Mouse (Mus musculus): Measurements from ENCODE around the gene Sox10. TPM values are rescaled to one million over a fixed set of nuclear protein-coding genes. Genes with fewer than 3 reads are reported as not detected.
A peak's percentile ranks its signal among the peaks of the same experiment; 100 is the strongest.

The Sox10 gene
- polyA plus RNA-seq, 1 experiment from 2014 or later: 2.0 TPM

DNA sequence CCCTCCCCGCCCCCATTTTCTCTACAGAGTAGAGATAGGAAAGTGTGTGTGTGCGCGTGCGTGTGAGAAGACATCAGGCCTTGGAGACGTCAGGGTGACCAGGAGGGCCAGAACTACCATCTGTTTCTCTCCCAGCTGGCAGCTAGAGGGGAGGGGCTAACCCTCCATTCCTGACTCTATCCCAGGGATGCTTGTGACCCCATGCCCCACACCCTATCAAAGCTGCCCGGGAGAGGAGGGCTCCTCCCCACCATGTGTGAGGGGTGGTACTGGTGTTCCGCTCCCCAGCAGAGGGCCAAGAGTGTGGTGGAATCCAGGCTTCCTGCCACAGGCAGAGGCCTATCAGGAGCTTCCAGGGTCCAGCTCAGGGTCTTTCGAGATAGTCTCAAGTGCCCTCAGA is 1.7 kb upstream of the Sox10 start:
- no peak overlapping the region for H3K27ac ChIP-seq (ENCODE audit: low read length)
- H3K4me2 ChIP-seq (ENCODE audit: low read length): no peak overlapping the region
- WGBS: 60% methylated on average over 8 of the region's 8 CpGs
- H3K27me3 ChIP-seq (replicated peaks; ENCODE audit: control insufficient read depth, insufficient read depth, low read length): peaks cover 31% of the 10 kb centered on the region
- no peak overlapping the region for H3K4me3 ChIP-seq (replicated peaks; ENCODE audit: low read length)
- ATAC-seq: no peak
- no peak overlapping the region for H3K9ac ChIP-seq (replicated peaks; ENCODE audit: low read depth, low read length)
- no peaks in the 10 kb centered on the region for H3K36me3 ChIP-seq (ENCODE audit: control insufficient read depth, insufficient read depth)
- H3K9me3 ChIP-seq (ENCODE audit: control insufficient read depth, low read length): no peaks in the 10 kb centered on the region
- H3K4me1 ChIP-seq (replicated peaks; ENCODE audit: control insufficient read depth, insufficient read depth, low read length): peaks cover 4% of the 10 kb centered on the region; the same call in 1 of the 2 replicates

- 11% methylated on average over 11 of the region's 15 CpGs for WGBS
- Histone ChIP-seq H3K36me3 (ENCODE audit: control insufficient read depth, insufficient read depth) (no peaks in the 10 kb centered on the region), H3K27ac (ENCODE audit: low read length) (no peak overlapping the region), H3K4me1 (replicated peaks; ENCODE audit: control insufficient read depth, insufficient read depth, low read length) (peaks cover 4% of the 10 kb centered on the region; the same call in 1 of the 2 replicates), H3K9me3 (ENCODE audit: control insufficient read depth, low read length) (no peaks in the 10 kb centered on the region), H3K27me3 (replicated peaks; ENCODE audit: control insufficient read depth, insufficient read depth, low read length) (peaks cover 32% of the 10 kb centered on the region), H3K4me2 (ENCODE audit: low read length) (no peak overlapping the region), H3K9ac (replicated peaks; ENCODE audit: low read depth, low read length) (no peak overlapping the region), H3K4me3 (replicated peaks; ENCODE audit: low read length) (no peak overlapping the region)
- ATAC-seq: no peak
Measured at GRCm38 (mm10) chr15:79164251-79164650, 789 bp downstream of the Sox10 start.

DNA sequence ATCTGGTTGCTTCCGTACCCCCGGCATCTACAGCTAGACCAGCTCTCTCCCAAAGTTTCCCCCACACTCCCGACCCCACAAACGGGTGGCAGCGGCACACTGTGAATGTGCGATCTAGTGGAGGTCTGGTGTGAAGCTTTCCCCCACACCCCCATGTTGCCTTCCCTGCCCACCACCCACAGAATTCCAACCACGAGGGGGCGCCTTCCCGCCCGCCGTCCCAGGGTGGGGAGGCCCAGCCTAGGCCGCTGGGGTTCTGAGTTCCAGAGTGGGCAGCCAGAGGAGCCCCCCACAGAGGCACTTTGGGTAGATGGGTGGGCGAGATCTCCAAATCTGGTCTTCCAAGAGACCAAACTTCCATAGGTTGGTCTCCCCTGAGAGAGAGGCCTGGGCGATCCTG is 2.2 kb downstream of the Sox10 start:
- Histone ChIP-seq H3K27me3 (replicated peaks; ENCODE audit: control insufficient read depth, insufficient read depth, low read length) (peaks cover 32% of the 10 kb centered on the region), H3K4me3 (replicated peaks; ENCODE audit: low read length) (no peak overlapping the region), H3K4me1 (replicated peaks; ENCODE audit: control insufficient read depth, insufficient read depth, low read length) (peaks cover 4% of the 10 kb centered on the region; the same call in 1 of the 2 replicates), H3K27ac (ENCODE audit: low read length) (no peak overlapping the region), H3K9me3 (ENCODE audit: control insufficient read depth, low read length) (no peaks in the 10 kb centered on the region), H3K9ac (replicated peaks; ENCODE audit: low read depth, low read length) (no peak overlapping the region), H3K36me3 (ENCODE audit: control insufficient read depth, insufficient read depth) (no peaks in the 10 kb centered on the region), H3K4me2 (ENCODE audit: low read length) (no peak overlapping the region)
- no peak for ATAC-seq
- 46% methylated on average over 14 of the region's 14 CpGs for WGBS

GRCm38 (mm10) chr15:79162301-79162700 is 2.7 kb downstream of the Sox10 start:
- H3K36me3 ChIP-seq (ENCODE audit: control insufficient read depth, insufficient read depth): no peaks in the 10 kb centered on the region
- H3K9me3 ChIP-seq (ENCODE audit: control insufficient read depth, low read length): no peaks in the 10 kb centered on the region
- no peak for ATAC-seq
- 79% methylated on average over 7 of the region's 7 CpGs for WGBS
- H3K4me2 ChIP-seq (ENCODE audit: low read length): no peak overlapping the region
- no peak overlapping the region for H3K27ac ChIP-seq (ENCODE audit: low read length)
- no peak overlapping the region for H3K4me3 ChIP-seq (replicated peaks; ENCODE audit: low read length)
- no peak overlapping the region for H3K9ac ChIP-seq (replicated peaks; ENCODE audit: low read depth, low read length)
- H3K4me1 ChIP-seq (replicated peaks; ENCODE audit: control insufficient read depth, insufficient read depth, low read length): peaks cover 4% of the 10 kb centered on the region; the same call in 1 of the 2 replicates
- peaks cover 32% of the 10 kb centered on the region for H3K27me3 ChIP-seq (replicated peaks; ENCODE audit: control insufficient read depth, insufficient read depth, low read length)

GRCm38 (mm10) chr15:79155572-79155971 is 9.5 kb downstream of the Sox10 start:
- 41% methylated on average over 3 of the region's 3 CpGs for WGBS
- H3K9ac ChIP-seq (replicated peaks; ENCODE audit: low read depth, low read length): no peak overlapping the region

DNA sequence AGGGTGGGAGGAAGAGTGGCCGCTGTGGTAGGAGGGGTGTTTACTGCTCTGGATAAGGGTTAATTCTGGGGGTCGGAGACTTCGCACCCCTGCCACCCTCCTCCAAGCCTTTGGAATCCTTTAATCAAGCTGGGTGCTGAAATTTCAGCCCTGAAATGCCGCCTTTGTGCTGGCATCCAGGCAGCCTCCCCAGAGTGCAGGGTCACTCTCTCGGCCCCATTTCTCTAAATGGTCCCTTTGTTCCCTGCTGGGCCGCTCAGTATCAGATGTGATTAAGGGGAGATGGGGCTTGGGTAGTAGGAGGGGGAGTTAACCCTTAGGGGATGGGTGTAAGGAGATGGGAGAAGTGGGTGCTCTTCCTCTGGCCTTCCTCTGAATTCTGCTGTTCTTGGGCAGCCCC is 12.3 kb downstream of the Sox10 start:
- no peak for ATAC-seq
- WGBS: 31% methylated on average over 6 of the region's 6 CpGs
- Histone ChIP-seq H3K4me2 (ENCODE audit: low read length) (no peak overlapping the region), H3K9me3 (ENCODE audit: control insufficient read depth, low read length) (no peaks in the 10 kb centered on the region), H3K27ac (ENCODE audit: low read length) (no peak overlapping the region), H3K27me3 (replicated peaks; ENCODE audit: control insufficient read depth, insufficient read depth, low read length) (no peaks in the 10 kb centered on the region), H3K9ac (replicated peaks; ENCODE audit: low read depth, low read length) (no peak overlapping the region), H3K4me3 (replicated peaks; ENCODE audit: low read length) (no peak overlapping the region), H3K4me1 (replicated peaks; ENCODE audit: control insufficient read depth, insufficient read depth, low read length) (0 out of 2 replicates have a peak, but pooled peaks cover 4% of the 10 kb centered on the region), H3K36me3 (ENCODE audit: control insufficient read depth, insufficient read depth) (no peaks in the 10 kb centered on the region; the same call in 1 of the 2 replicates)

More at GRCm38 (mm10) chr15:79155572-79155971, 9.5 kb downstream of the Sox10 start:
- H3K36me3 ChIP-seq (ENCODE audit: control insufficient read depth, insufficient read depth): no peaks in the 10 kb centered on the region
- H3K27ac ChIP-seq (ENCODE audit: low read length): no peak overlapping the region
- no peak for ATAC-seq
- no peaks in the 10 kb centered on the region for H3K9me3 ChIP-seq (ENCODE audit: control insufficient read depth, low read length)
- no peak overlapping the region for H3K4me3 ChIP-seq (replicated peaks; ENCODE audit: low read length)
- H3K27me3 ChIP-seq (replicated peaks; ENCODE audit: control insufficient read depth, insufficient read depth, low read length): no peaks in the 10 kb centered on the region; the same call in 1 of the 2 replicates
- no peak overlapping the region for H3K4me2 ChIP-seq (ENCODE audit: low read length)
- 0 out of 2 replicates have a peak, but pooled peaks cover 4% of the 10 kb centered on the region for H3K4me1 ChIP-seq (replicated peaks; ENCODE audit: control insufficient read depth, insufficient read depth, low read length)

DNA sequence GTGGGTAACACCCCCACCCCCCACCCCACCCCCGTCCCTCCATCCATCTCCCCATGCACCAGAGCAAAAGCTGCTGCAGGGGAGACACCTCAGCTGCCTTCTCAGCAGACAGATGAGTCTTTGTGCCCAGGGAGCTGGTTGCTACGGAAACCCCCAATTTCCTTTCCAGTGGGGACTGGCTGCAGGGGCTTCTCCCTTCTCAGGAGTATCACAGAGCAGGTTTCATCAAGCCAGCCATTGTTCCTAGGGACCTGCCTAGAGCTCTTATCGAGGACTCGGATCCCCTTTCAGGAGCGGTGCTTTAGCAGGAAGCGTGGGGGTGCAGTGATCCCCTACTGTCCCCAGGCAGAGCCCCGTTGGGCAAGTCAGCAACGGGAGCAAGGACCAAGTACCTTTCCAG is 13.2 kb downstream of the Sox10 start:
- Histone ChIP-seq H3K27ac (ENCODE audit: low read length) (peak overlapping the region; percentile 46), H3K4me2 (ENCODE audit: low read length) (no peak overlapping the region), H3K27me3 (replicated peaks; ENCODE audit: control insufficient read depth, insufficient read depth, low read length) (no peaks in the 10 kb centered on the region), H3K9ac (replicated peaks; ENCODE audit: low read depth, low read length) (no peak overlapping the region), H3K4me1 (replicated peaks; ENCODE audit: control insufficient read depth, insufficient read depth, low read length) (0 out of 2 replicates have a peak, but pooled peaks cover 4% of the 10 kb centered on the region), H3K4me3 (replicated peaks; ENCODE audit: low read length) (no peak overlapping the region), H3K9me3 (ENCODE audit: control insufficient read depth, low read length) (no peaks in the 10 kb centered on the region), H3K36me3 (ENCODE audit: control insufficient read depth, insufficient read depth) (peaks cover 8% of the 10 kb centered on the region)
- WGBS: 19% methylated on average over 8 of the region's 8 CpGs
- peak; percentile 41 for ATAC-seq

DNA sequence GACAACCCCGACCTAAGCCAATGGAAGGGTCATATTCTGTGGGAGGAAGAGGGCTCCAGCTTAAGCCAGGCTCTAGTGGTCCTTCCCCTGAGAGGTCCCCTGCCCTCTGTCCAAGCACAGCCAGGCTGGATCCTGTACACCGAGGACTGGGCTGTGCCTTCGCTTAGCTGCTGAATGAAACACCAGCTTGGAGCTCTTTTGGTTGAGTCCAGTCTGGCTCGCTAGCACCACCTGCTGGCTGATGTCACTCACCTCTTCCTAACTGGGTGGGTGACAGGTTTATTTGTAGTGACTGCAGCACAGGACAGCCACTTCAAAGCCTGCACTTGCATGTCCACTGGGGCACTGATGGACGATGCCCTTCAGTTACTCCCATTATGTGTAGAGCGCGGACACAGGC is 16.5 kb downstream of the Sox10 start:
- no peaks in the 10 kb centered on the region for H3K9me3 ChIP-seq (ENCODE audit: control insufficient read depth, low read length)
- ATAC-seq: peak; percentile 61
- 50% methylated on average over 7 of the region's 7 CpGs for WGBS
- no peak overlapping the region for H3K9ac ChIP-seq (replicated peaks; ENCODE audit: low read depth, low read length)
- no peak overlapping the region for H3K27ac ChIP-seq (ENCODE audit: low read length)
- H3K4me1 ChIP-seq (replicated peaks; ENCODE audit: control insufficient read depth, insufficient read depth, low read length): peaks cover 4% of the 10 kb centered on the region; the same call in 1 of the 2 replicates
- no peaks in the 10 kb centered on the region for H3K27me3 ChIP-seq (replicated peaks; ENCODE audit: control insufficient read depth, insufficient read depth, low read length)
- peaks cover 16% of the 10 kb centered on the region for H3K36me3 ChIP-seq (ENCODE audit: control insufficient read depth, insufficient read depth)
- no peak overlapping the region for H3K4me2 ChIP-seq (ENCODE audit: low read length)
- H3K4me3 ChIP-seq (replicated peaks; ENCODE audit: low read length): no peak overlapping the region

- Histone ChIP-seq H3K4me2 (ENCODE audit: low read length) (no peak overlapping the region), H3K27ac (ENCODE audit: low read length) (no peak overlapping the region), H3K4me3 (replicated peaks; ENCODE audit: low read length) (no peak overlapping the region), H3K27me3 (replicated peaks; ENCODE audit: control insufficient read depth, insufficient read depth, low read length) (no peaks in the 10 kb centered on the region), H3K4me1 (replicated peaks; ENCODE audit: control insufficient read depth, insufficient read depth, low read length) (peaks cover 17% of the 10 kb centered on the region), H3K9me3 (ENCODE audit: control insufficient read depth, low read length) (no peaks in the 10 kb centered on the region), H3K36me3 (ENCODE audit: control insufficient read depth, insufficient read depth) (peaks cover 16% of the 10 kb centered on the region), H3K9ac (replicated peaks; ENCODE audit: low read depth, low read length) (no peak overlapping the region)
- WGBS: 93% methylated on average over 7 of the region's 7 CpGs
- no peak for ATAC-seq
Measured at GRCm38 (mm10) chr15:79145522-79145921, 19.5 kb downstream of the Sox10 start.

DNA sequence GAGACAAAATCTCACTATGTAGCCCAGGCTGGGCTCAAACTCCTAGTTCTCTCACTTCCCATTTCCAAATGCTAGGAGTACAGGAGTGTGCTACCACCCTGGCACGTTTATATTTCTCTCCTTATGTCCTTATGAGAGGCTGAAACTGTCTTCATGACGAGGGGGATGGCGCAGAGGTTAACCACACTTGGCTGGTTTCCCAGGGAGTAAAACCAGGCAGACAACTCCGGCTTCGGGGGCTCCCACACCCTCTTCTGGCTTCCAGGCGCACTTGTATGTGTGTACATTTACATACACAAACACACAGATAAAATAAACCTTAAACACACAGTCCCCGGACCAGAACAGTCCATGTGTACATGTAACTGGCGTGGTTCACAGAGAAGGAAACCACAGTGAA is 21.0 kb downstream of the Sox10 start:
- Histone ChIP-seq H3K4me1 (replicated peaks; ENCODE audit: control insufficient read depth, insufficient read depth, low read length) (peaks cover 22% of the 10 kb centered on the region), H3K9ac (replicated peaks; ENCODE audit: low read depth, low read length) (no peak overlapping the region), H3K9me3 (ENCODE audit: control insufficient read depth, low read length) (no peaks in the 10 kb centered on the region), H3K27me3 (replicated peaks; ENCODE audit: control insufficient read depth, insufficient read depth, low read length) (no peaks in the 10 kb centered on the region), H3K27ac (ENCODE audit: low read length) (no peak overlapping the region), H3K4me3 (replicated peaks; ENCODE audit: low read length) (no peak overlapping the region), H3K4me2 (ENCODE audit: low read length) (no peak overlapping the region), H3K36me3 (ENCODE audit: control insufficient read depth, insufficient read depth) (peaks cover 16% of the 10 kb centered on the region)
- no peak for ATAC-seq
- WGBS: 77% methylated on average over 8 of the region's 8 CpGs
